Mouse (Mus musculus): ENCODE measurements at regions not wholly inside any gene's neighbourhood (a gene's known extent, or its start where the extent isn't known, plus 50 kb on each side); places are given as distances from the start of the nearest gene placed in this dataset.

- TF ChIP-seq POLR2A (IDR thresholded peaks at IDR 0.05; ENCODE audit: borderline replicate concordance, extremely low read depth, low read depth, low read length) (no peak), CTCF (IDR thresholded peaks at IDR 0.05; ENCODE audit: insufficient read depth, low read length) (no peak)
These were observed 175.4 kb downstream of the Dcdc2c start for GRCm38 (mm10) chr12:28376770-28377169.
